Mouse (Mus musculus) bone marrow macrophage, adult 2 months (primary cell): ENCODE results near the gene Hsfy2. TPM values are rescaled to one million over a fixed set of nuclear protein-coding genes. Genes with fewer than 3 reads are reported as not detected.

Source experiments
- H3K27ac ChIP-seq: 2 replicates; pipeline ENCODE4 v1.5.1; 2012; ENCODE audit warnings: low read depth, low read length; ENCODE audit not compliant: insufficient read depth
- H3K4me1 ChIP-seq: 2 replicates; pipeline ENCODE4 v1.6.1; 2012; ENCODE audit warnings: low read length; ENCODE audit not compliant: control insufficient read depth, insufficient read depth
- H3K4me3 ChIP-seq: 2 replicates; pipeline ENCODE4 v1.5.1; 2012; ENCODE audit warnings: mild to moderate bottlenecking, low read length, moderate library complexity; ENCODE audit not compliant: insufficient read depth
- CTCF ChIP-seq: IDR thresholded peaks from 2 replicates; pipeline ENCODE4 v1.5.1; 2012; ENCODE audit warnings: low read depth, mild to moderate bottlenecking, low read length, moderate library complexity
- POLR2A ChIP-seq: IDR thresholded peaks from 2 replicates; pipeline ENCODE4 v1.6.1; 2012; ENCODE audit warnings: mild to moderate bottlenecking, low read depth, low read length, borderline replicate concordance
- polyA plus RNA-seq: library from polyadenylated mRNA; stranded (reverse); fragments of >200 nt; gene quantifications from 2 replicates; pipeline ENCODE4 v1.2.4, GENCODE M21; 2012; ENCODE audit not compliant: missing spikeins, insufficient read depth, insufficient read length

Hsfy2 gene
- not detected in 2 replicates for polyA plus RNA-seq

GRCm38 (mm10) chr1:56637335-56637734 is at the start of gene Hsfy2:
Hsfy2 (minus strand) TSS chr1:56637435.
- no peak within 1 kb of the TSS for H3K27ac ChIP-seq
- TF ChIP-seq POLR2A: no peak
- TF ChIP-seq CTCF: no peak

DNA sequence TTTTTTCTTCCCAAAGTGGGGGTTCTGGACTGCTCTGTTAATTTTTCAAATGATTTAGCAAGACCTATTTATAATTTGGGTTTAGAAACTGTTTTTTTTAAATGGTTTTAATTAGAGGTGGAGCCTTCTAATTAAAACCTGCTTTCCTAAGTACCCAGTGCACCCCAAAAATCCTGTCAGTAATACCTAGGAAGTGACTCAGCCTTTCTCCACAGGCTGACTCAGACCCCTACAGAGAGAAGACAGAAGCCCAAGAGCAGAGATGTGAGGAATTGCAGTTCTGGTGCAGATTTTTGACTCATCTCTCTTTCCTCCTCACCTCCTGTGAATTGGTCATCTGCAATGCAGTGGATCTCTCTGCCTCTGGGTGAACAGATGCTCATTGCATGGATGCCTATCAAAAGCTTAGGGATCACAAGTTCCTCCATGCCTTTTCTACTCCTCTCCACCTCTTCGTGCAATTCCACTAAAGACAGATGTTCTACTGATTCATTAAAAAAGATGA is 47.9 kb upstream of the Hsfy2 start:
- TF ChIP-seq CTCF: no peak
- no peak for TF ChIP-seq POLR2A
- Histone ChIP-seq H3K4me1 (peaks cover 10% of the 10 kb centered on the region), H3K4me3 (no peak overlapping the region), H3K27ac (no peak overlapping the region)

More at GRCm38 (mm10) chr1:56637335-56637734, at the start of gene Hsfy2:
- Histone ChIP-seq H3K4me3 (no peak within 1 kb of the TSS), H3K4me1 (no peaks in the 10 kb centered on the region)

- no peak for TF ChIP-seq CTCF
- TF ChIP-seq POLR2A: no peak
- Histone ChIP-seq H3K4me3 (no peak overlapping the region), H3K27ac (no peak overlapping the region), H3K4me1 (peaks cover 10% of the 10 kb centered on the region)
Observed at GRCm38 (mm10) chr1:56684512-56684911, 47.3 kb upstream of the Hsfy2 start.

- Histone ChIP-seq H3K4me3 (no peak overlapping the region), H3K27ac (no peak overlapping the region), H3K4me1 (peaks cover 10% of the 10 kb centered on the region)
- TF ChIP-seq CTCF (no peak), POLR2A (no peak)
Observed at GRCm38 (mm10) chr1:56681258-56681657, 44.0 kb upstream of the Hsfy2 start.

GRCm38 (mm10) chr1:56675253-56675652 is 38.0 kb upstream of the Hsfy2 start:
- no peak overlapping the region for H3K27ac ChIP-seq
- no peak overlapping the region for H3K4me3 ChIP-seq
- TF ChIP-seq CTCF (no peak), POLR2A (no peak)
- no peaks in the 10 kb centered on the region for H3K4me1 ChIP-seq

- H3K4me1 ChIP-seq: no peaks in the 10 kb centered on the region
- no peak overlapping the region for H3K4me3 ChIP-seq
- H3K27ac ChIP-seq: no peak overlapping the region
- TF ChIP-seq POLR2A: no peak
- TF ChIP-seq CTCF: no peak
Observed at GRCm38 (mm10) chr1:56674601-56675000, 37.4 kb upstream of the Hsfy2 start.

DNA sequence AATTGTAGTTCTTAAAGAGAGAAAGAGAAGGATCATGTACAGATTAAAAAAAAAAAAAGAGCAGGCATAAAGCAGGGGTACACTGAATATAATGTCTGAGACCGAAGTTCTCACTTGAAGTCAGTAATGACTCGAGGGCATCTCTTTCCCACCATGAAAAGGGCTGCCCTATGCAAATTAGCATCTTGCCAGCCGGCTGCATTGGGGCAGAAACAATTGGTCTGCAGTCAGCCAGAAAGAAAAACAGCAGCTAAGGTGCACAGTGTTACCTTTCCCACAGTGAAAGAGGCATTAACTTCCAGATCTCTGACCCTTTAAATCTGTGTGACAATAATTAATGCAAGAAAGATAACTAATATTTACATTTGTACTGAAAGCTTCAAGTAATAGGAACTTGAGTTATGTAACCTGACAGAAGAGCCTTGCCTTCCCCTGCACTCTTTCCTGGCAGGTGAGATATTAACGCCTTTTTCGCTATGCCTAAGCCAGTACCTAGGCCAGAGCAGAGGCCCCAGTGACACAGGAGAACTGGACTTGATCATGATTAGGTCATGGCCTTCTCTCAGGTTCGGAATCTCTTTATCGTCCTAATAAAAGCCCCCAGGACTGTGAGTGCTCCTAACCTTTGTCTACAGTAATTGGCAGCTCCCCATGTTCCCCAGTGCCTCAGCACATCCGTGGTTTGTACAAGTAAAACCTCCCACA is 34.2 kb upstream of the Hsfy2 start:
- TF ChIP-seq POLR2A (no peak), CTCF (no peak)
- H3K4me3 ChIP-seq: no peak overlapping the region
- H3K27ac ChIP-seq: no peak overlapping the region
- no peaks in the 10 kb centered on the region for H3K4me1 ChIP-seq

- Histone ChIP-seq H3K27ac (no peak overlapping the region), H3K4me3 (no peak overlapping the region), H3K4me1 (no peaks in the 10 kb centered on the region)
- TF ChIP-seq POLR2A: no peak
- no peak for TF ChIP-seq CTCF
Observed at GRCm38 (mm10) chr1:56670509-56670908, 33.3 kb upstream of the Hsfy2 start.

DNA sequence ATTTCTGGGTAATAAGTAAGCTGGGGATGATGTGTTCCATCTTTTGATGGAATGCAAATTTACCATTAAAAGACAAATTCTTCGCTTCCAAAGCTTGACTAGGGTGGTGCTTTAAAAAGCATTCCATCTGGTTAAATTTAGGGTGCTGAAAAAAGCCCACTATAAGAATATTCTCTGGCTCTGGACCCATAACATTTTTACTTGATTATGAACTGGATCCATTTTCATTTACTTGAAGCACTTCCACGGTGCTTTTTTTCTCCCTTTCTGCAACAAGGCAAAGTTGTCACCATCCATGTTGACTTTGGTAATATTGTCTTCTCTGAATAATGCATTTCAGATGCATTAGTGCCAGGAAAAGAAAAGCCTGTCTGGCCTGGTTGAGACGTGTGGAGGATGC is 27.4 kb upstream of the Hsfy2 start:
- Histone ChIP-seq H3K4me3 (no peak overlapping the region), H3K4me1 (no peaks in the 10 kb centered on the region), H3K27ac (no peak overlapping the region)
- TF ChIP-seq CTCF: no peak
- no peak for TF ChIP-seq POLR2A

GRCm38 (mm10) chr1:56626824-56627223 is 10.4 kb downstream of the Hsfy2 start:
- no peak for TF ChIP-seq POLR2A
- TF ChIP-seq CTCF: no peak
- no peak overlapping the region for H3K27ac ChIP-seq
- H3K4me3 ChIP-seq: no peak overlapping the region
- peaks cover 2% of the 10 kb centered on the region; the same call in 1 of the 2 replicates for H3K4me1 ChIP-seq
